Mouse (Mus musculus): ENCODE results near the gene Wwp2. TPM values are rescaled to one million over a fixed set of nuclear protein-coding genes. Genes with fewer than 3 reads are reported as not detected.

Gene Wwp2
- polyA plus RNA-seq, 1 experiment from 2014 or later: 33.2 TPM

DNA sequence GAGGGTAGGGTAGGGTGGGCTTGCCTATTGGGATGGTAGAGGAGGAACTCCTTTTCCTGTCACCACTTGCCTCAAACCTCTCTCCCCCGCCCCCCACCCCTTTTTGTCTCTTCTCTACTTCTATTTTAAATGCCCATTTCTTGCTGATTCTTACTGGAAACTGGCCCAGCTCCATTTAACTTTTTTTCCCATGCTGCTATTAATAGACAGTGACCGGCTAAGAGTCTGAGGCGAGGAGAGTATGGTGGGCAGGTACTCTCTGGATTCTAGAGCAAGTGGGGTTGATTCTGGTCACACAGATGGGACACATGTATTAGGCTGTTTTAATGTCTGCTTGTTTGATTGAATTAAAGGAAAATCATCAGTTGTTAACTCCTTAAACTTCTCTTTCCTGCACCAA is 63.4 kb downstream of the Wwp2 start:
- 75% methylated on average over 3 of the region's 3 CpGs for WGBS
- Histone ChIP-seq H3K27me3 (replicated peaks) (no peaks in the 10 kb centered on the region), H3K4me3 (replicated peaks) (no peak overlapping the region), H3K36me3 (no peaks in the 10 kb centered on the region), H3K9me3 (no peaks in the 10 kb centered on the region), H3K27ac (no peak overlapping the region), H3K4me1 (peaks cover 21% of the 10 kb centered on the region), H3K4me2 (no peak overlapping the region), H3K9ac (no peak overlapping the region)
- no peak for ATAC-seq (ENCODE audit: insufficient read depth, low FRiP score, low read depth)

DNA sequence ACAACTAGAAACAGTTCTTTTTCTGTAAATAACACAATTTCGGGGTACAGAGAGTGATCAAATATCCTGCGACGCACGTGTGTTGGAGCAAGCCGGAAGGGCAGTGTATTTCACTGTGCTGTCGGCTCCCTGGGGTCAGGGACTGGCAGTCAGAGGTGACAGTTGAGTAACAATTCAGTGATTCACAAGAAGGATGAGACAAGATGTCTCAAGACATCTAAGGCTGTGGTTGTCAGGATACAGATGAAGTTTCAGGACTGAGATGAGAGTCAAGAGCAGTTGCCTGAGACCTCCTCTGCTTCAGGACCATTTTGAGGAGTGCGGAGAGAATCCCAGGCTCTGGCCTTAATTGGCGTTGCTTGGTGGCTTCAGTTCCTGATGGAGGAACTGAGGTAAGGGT is 66.2 kb downstream of the Wwp2 start:
- H3K4me1 ChIP-seq: peaks cover 11% of the 10 kb centered on the region
- ATAC-seq (ENCODE audit: insufficient read depth, low FRiP score, low read depth): no peak
- no peak overlapping the region for H3K4me3 ChIP-seq (replicated peaks)
- H3K27me3 ChIP-seq (replicated peaks): no peaks in the 10 kb centered on the region
- peaks cover 4% of the 10 kb centered on the region; the same call in 1 of the 2 replicates for H3K36me3 ChIP-seq
- H3K9ac ChIP-seq: no peak overlapping the region
- H3K4me2 ChIP-seq: no peak overlapping the region
- no peak overlapping the region for H3K27ac ChIP-seq
- 87% methylated on average over 8 of the region's 8 CpGs for WGBS
- no peaks in the 10 kb centered on the region for H3K9me3 ChIP-seq

GRCm38 (mm10) chr8:107502922-107503321 is 66.8 kb downstream of the Wwp2 start:
- no peak overlapping the region for H3K4me2 ChIP-seq
- no peak for ATAC-seq (ENCODE audit: insufficient read depth, low FRiP score, low read depth)
- 75% methylated on average over 3 of the region's 3 CpGs for WGBS

GRCm38 (mm10) chr8:107503354-107503753 is 67.2 kb downstream of the Wwp2 start:
- Histone ChIP-seq H3K27me3 (replicated peaks) (no peaks in the 10 kb centered on the region), H3K9me3 (no peaks in the 10 kb centered on the region), H3K9ac (no peak overlapping the region), H3K4me2 (no peak overlapping the region), H3K4me3 (replicated peaks) (no peak overlapping the region), H3K27ac (peak overlapping the region; percentile 44), H3K36me3 (peaks cover 4% of the 10 kb centered on the region; the same call in 1 of the 2 replicates), H3K4me1 (peaks cover 5% of the 10 kb centered on the region)
- ATAC-seq (ENCODE audit: insufficient read depth, low FRiP score, low read depth): no peak
- 14% methylated on average over 6 of the region's 6 CpGs for WGBS

More at GRCm38 (mm10) chr8:107502922-107503321, 66.8 kb downstream of the Wwp2 start:
- no peak overlapping the region for H3K4me3 ChIP-seq (replicated peaks)
- peaks cover 7% of the 10 kb centered on the region for H3K4me1 ChIP-seq
- no peak overlapping the region for H3K27ac ChIP-seq
- peaks cover 4% of the 10 kb centered on the region; the same call in 1 of the 2 replicates for H3K36me3 ChIP-seq
- no peaks in the 10 kb centered on the region for H3K9me3 ChIP-seq
- no peaks in the 10 kb centered on the region for H3K27me3 ChIP-seq (replicated peaks)
- no peak overlapping the region for H3K9ac ChIP-seq

- peaks cover 4% of the 10 kb centered on the region; the same call in 1 of the 2 replicates for H3K36me3 ChIP-seq
- H3K4me2 ChIP-seq: no peak overlapping the region
- no peaks in the 10 kb centered on the region for H3K27me3 ChIP-seq (replicated peaks)
- H3K27ac ChIP-seq: no peak overlapping the region
- no peak overlapping the region for H3K4me3 ChIP-seq (replicated peaks)
- peaks cover 5% of the 10 kb centered on the region for H3K4me1 ChIP-seq
- no peak for ATAC-seq (ENCODE audit: insufficient read depth, low FRiP score, low read depth)
- H3K9me3 ChIP-seq: no peaks in the 10 kb centered on the region
- WGBS: 63% methylated on average over 13 of the region's 13 CpGs
- no peak overlapping the region for H3K9ac ChIP-seq
Observed at GRCm38 (mm10) chr8:107504239-107504985, 68.2 kb downstream of the Wwp2 start.

DNA sequence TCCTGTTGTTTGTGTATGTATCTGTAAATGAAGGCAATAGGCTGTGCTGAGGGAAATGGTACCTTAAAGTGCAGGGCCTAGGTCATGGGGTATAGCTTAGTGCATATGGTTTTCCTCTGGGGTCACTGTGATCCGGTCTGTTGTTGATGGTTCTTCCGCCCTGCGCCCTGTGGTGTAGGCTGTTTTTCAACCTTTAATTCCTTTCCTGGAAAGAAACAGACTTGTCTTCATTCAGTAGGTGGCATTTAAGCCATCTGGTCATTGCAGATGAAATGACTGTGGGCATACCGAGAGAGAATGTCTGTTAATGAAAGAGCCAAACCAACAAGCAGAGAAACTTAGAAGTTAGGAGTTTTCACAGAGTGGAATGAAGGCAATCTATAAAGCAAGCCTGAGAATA is 69.1 kb downstream of the Wwp2 start:
- H3K4me2 ChIP-seq: no peak overlapping the region
- peaks cover 5% of the 10 kb centered on the region for H3K4me1 ChIP-seq
- no peak for ATAC-seq (ENCODE audit: insufficient read depth, low FRiP score, low read depth)
- no peaks in the 10 kb centered on the region for H3K27me3 ChIP-seq (replicated peaks)
- no peak overlapping the region for H3K9ac ChIP-seq
- H3K27ac ChIP-seq: no peak overlapping the region
- 73% methylated on average over 4 of the region's 4 CpGs for WGBS
- H3K9me3 ChIP-seq: no peaks in the 10 kb centered on the region
- H3K36me3 ChIP-seq: peaks cover 4% of the 10 kb centered on the region; the same call in 1 of the 2 replicates
- no peak overlapping the region for H3K4me3 ChIP-seq (replicated peaks)

GRCm38 (mm10) chr8:107507019-107507418 is 70.9 kb downstream of the Wwp2 start:
- 100% methylated on average over 1 of the region's 1 CpGs for WGBS
- Histone ChIP-seq H3K9me3 (no peaks in the 10 kb centered on the region), H3K36me3 (peaks cover 4% of the 10 kb centered on the region; the same call in 1 of the 2 replicates), H3K4me2 (no peak overlapping the region), H3K27me3 (replicated peaks) (no peaks in the 10 kb centered on the region), H3K27ac (no peak overlapping the region), H3K4me3 (replicated peaks) (no peak overlapping the region), H3K4me1 (peaks cover 5% of the 10 kb centered on the region), H3K9ac (no peak overlapping the region)
- ATAC-seq (ENCODE audit: insufficient read depth, low FRiP score, low read depth): no peak

GRCm38 (mm10) chr8:107510204-107510603 is 74.0 kb downstream of the Wwp2 start:
- no peak overlapping the region for H3K9ac ChIP-seq
- H3K4me1 ChIP-seq: no peaks in the 10 kb centered on the region
- H3K36me3 ChIP-seq: peaks cover 4% of the 10 kb centered on the region; the same call in 1 of the 2 replicates
- H3K27ac ChIP-seq: no peak overlapping the region
- 87% methylated on average over 5 of the region's 5 CpGs for WGBS
- no peaks in the 10 kb centered on the region for H3K9me3 ChIP-seq
- H3K27me3 ChIP-seq (replicated peaks): no peaks in the 10 kb centered on the region
- H3K4me3 ChIP-seq (replicated peaks): no peak overlapping the region
- no peak for ATAC-seq (ENCODE audit: insufficient read depth, low FRiP score, low read depth)
- no peak overlapping the region for H3K4me2 ChIP-seq

GRCm38 (mm10) chr8:107510766-107511165 is 74.6 kb downstream of the Wwp2 start:
- Histone ChIP-seq H3K4me1 (no peaks in the 10 kb centered on the region), H3K9ac (no peak overlapping the region), H3K27me3 (replicated peaks) (no peaks in the 10 kb centered on the region), H3K4me3 (replicated peaks) (no peak overlapping the region), H3K27ac (no peak overlapping the region), H3K36me3 (peaks cover 4% of the 10 kb centered on the region; the same call in 1 of the 2 replicates), H3K9me3 (no peaks in the 10 kb centered on the region), H3K4me2 (no peak overlapping the region)
- WGBS: 83% methylated on average over 3 of the region's 3 CpGs
- ATAC-seq (ENCODE audit: insufficient read depth, low FRiP score, low read depth): no peak

GRCm38 (mm10) chr8:107513249-107513648 is 77.1 kb downstream of the Wwp2 start:
- Histone ChIP-seq H3K9me3 (no peaks in the 10 kb centered on the region), H3K4me1 (no peaks in the 10 kb centered on the region), H3K4me2 (no peak overlapping the region), H3K9ac (no peak overlapping the region), H3K27ac (no peak overlapping the region), H3K27me3 (replicated peaks) (no peaks in the 10 kb centered on the region), H3K36me3 (no peaks in the 10 kb centered on the region), H3K4me3 (replicated peaks) (no peak overlapping the region)
- no peak for ATAC-seq (ENCODE audit: insufficient read depth, low FRiP score, low read depth)
- 85% methylated on average over 2 of the region's 2 CpGs for WGBS

DNA sequence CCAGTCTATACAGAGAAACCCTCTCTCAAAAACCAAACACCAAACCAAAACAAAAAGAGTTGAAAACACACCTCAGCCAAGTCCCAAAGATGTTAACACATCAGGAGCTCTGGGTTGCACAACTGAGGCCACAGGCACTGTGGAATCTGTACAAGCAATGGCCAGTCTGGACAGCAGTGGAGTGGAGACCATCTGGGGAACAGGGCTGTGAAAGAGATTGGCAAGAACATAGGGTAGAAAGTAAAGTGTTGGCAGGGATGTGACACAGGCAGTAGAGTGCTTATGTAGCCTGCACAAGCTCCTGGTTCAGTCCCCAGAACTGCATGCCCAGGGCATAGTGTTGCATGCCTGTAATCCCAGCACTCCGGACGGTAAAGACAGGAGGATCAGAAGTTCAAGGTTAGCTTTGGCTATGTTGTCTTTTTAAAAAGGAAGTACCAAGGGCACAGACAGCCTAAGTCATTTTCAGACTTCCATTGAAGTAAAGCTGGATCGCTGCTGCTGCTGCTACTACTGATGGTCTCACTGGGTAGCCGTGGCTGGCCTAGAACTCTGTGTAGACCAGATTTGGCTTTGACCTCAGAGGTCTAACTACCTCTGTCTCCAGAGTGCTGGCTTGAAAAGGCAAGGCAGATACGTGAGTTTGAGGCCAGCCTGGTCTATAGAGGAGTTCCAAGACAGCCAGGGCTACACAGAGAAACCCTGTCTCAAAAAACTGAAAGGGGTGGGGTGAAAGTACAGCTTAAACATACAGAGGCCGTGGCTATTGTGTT is 79.0 kb downstream of the Wwp2 start:
- Histone ChIP-seq H3K4me1 (no peaks in the 10 kb centered on the region; the same call in 1 of the 2 replicates), H3K27ac (no peak overlapping the region), H3K27me3 (replicated peaks) (no peaks in the 10 kb centered on the region), H3K9ac (no peak overlapping the region), H3K36me3 (no peaks in the 10 kb centered on the region), H3K4me2 (no peak overlapping the region), H3K4me3 (replicated peaks) (no peak overlapping the region), H3K9me3 (no peaks in the 10 kb centered on the region)
- 85% methylated on average over 6 of the region's 6 CpGs for WGBS
- no peak for ATAC-seq (ENCODE audit: insufficient read depth, low FRiP score, low read depth)

GRCm38 (mm10) chr8:107518726-107519125 is 82.6 kb downstream of the Wwp2 start:
- H3K36me3 ChIP-seq: no peaks in the 10 kb centered on the region
- no peak overlapping the region for H3K4me3 ChIP-seq (replicated peaks)
- no peak overlapping the region for H3K4me2 ChIP-seq
- H3K4me1 ChIP-seq: no peaks in the 10 kb centered on the region; the same call in 1 of the 2 replicates
- no peaks in the 10 kb centered on the region for H3K27me3 ChIP-seq (replicated peaks)
- H3K27ac ChIP-seq: no peak overlapping the region
- no peak for ATAC-seq (ENCODE audit: insufficient read depth, low FRiP score, low read depth)
- 82% methylated on average over 5 of the region's 5 CpGs for WGBS
- H3K9ac ChIP-seq: no peak overlapping the region
- H3K9me3 ChIP-seq: no peaks in the 10 kb centered on the region
